Mouse (Mus musculus) cerebellum, adult (tissue): ENCODE measurements around the gene Capn3.

Experiments
- ATAC-seq: cut with Nextera tagmentation; 2 replicates; pipeline ENCODE4 v1.9.2; 2017; ENCODE audit warnings: mild to moderate bottlenecking, moderate library complexity, mixed read lengths; ENCODE audit not compliant: insufficient number of reproducible peaks, low FRiP score, low TSS enrichment

Capn3 gene

GRCm38 (mm10) chr2:120455719-120456118, at the start of gene Capn3:
Gene Capn3 (plus strand): TSS chr2:120456019.
- ATAC-seq: no peak

GRCm38 (mm10) chr2:120411096-120411628, 44.7 kb upstream of the Capn3 start:
- ATAC-seq: no peak

- ATAC-seq: no peak
Measured at GRCm38 (mm10) chr2:120414113-120414512, 41.7 kb upstream of the Capn3 start.

DNA sequence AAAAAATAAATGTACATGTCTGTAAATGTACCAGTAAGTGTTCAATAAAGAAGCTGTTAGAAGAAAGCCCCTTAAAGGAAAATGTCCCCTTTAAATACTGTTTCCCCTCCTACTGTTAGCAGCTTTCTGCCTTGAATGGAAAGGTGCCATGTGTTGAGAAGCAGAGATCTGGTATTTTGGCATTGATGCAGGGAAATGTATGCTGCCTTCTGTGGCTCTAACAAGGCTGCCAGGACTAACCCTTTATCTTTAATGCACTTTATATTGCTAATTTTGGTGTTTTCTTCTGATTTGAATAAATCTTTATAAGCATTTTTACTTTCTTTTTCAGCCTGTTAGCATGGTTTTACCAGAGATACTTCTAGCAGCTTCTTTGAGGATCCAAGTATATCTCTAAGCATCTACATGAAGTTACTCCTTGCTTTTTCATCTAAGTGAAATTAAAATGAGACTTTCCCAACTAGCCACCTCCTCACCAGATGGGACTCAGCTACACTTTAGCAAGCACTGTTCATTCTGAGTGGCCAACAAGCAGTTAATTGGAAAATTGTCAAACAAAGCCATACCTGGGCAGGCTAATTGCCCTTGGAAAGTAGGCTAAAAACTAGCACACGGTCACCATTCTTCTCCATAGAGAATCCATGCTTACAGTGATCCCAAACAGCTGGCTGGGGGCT, 40.9 kb upstream of the Capn3 start:
- peak; percentile 56; the same call in 1 of the 2 replicates for ATAC-seq

GRCm38 (mm10) chr2:120424386-120424785, 31.4 kb upstream of the Capn3 start:
- no peak for ATAC-seq

- no peak for ATAC-seq
Measured at GRCm38 (mm10) chr2:120444486-120444885, 11.3 kb upstream of the Capn3 start.

GRCm38 (mm10) chr2:120446373-120446772, 9.4 kb upstream of the Capn3 start:
- ATAC-seq: no peak

DNA sequence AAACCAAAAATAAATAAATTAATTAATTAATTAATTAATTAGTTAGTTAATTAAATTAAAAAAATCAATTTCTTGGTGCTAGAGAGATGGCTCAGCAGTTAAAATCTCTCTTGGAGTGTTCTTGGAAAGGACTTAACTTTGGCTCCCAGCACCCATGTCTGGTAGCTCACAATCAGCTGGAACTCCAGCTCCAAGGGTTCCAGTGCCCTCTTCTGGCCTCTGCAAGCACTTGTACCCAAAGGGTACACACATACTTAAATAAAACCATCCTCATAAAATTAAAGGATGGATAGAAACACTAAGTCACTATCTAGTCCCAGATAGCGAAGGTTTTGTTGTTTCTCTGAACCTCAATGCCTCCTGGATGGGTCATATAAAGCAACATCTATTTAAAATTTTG, 8.5 kb upstream of the Capn3 start:
- no peak for ATAC-seq

- ATAC-seq: no peak
Measured at GRCm38 (mm10) chr2:120450724-120451123, 5.1 kb upstream of the Capn3 start.

GRCm38 (mm10) chr2:120452600-120452999, 3.2 kb upstream of the Capn3 start:
- no peak for ATAC-seq

- ATAC-seq: no peak
Measured at GRCm38 (mm10) chr2:120454987-120455386, 832 bp upstream of the Capn3 start.

GRCm38 (mm10) chr2:120460216-120460615, 4.4 kb downstream of the Capn3 start:
- no peak for ATAC-seq

- ATAC-seq: no peak
Measured at GRCm38 (mm10) chr2:120463328-120463727, 7.5 kb downstream of the Capn3 start.

DNA sequence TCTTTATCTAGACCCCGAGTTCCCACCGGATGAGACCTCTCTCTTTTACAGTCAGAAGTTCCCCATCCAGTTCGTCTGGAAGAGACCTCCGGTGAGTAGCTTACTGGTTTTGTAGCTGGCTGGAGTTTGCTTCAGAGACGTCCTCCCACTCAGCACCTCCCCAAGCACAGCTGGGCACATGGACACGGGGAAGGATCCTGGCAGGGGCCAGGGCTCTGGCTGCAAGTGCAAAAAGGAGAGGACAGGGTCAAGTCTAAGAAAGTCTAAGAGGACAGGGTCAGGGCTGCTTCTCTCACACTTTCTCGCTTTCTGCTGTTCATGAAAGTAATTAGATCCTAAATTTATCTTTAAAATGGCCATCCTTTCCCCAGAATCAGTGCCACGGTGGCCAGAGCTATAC, 8.3 kb downstream of the Capn3 start:
- ATAC-seq: no peak

GRCm38 (mm10) chr2:120464732-120465396, 9.0 kb downstream of the Capn3 start:
- ATAC-seq: no peak

DNA sequence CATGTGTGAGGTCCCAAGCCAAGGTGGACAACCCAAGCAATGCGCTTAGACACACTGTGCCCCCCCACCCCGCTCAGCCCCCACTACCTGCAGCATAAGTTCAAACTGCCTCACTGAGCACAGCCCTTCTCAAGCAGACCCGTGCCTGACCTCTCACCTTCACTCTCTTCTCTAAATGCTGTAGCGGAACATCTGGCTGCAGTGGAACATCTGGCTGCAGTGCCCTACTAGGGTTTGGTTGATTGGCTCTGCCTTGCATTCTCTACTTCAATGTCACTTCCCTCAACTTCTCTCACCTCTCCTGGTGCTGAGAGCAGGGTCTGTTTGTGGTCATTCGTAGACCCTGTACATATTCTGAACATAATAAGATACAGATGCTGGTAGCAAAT, 9.6 kb downstream of the Capn3 start:
- ATAC-seq: no peak

- no peak for ATAC-seq
Measured at GRCm38 (mm10) chr2:120468011-120468410, 12.2 kb downstream of the Capn3 start.

DNA sequence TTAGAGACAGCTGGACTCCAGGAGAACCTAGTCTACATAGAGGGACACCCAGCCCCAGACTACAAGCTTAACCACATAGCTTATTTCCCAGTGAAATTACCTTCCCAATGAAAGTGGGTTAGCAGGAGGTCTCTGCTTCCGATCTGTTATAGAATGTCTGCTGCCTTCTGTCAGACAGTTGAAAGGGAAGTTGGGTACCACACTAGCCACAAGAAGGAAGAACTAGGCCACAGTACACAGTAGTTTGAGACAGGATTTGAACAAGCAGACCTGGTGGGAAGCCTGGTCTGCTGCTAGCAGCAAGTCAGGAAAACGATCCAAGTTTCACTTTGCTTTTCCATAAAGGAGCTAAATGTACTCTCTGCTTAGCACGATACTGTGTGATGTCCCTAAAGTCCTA, 13.4 kb downstream of the Capn3 start:
- ATAC-seq: no peak

GRCm38 (mm10) chr2:120469715-120470114, 13.9 kb downstream of the Capn3 start:
- no peak for ATAC-seq

DNA sequence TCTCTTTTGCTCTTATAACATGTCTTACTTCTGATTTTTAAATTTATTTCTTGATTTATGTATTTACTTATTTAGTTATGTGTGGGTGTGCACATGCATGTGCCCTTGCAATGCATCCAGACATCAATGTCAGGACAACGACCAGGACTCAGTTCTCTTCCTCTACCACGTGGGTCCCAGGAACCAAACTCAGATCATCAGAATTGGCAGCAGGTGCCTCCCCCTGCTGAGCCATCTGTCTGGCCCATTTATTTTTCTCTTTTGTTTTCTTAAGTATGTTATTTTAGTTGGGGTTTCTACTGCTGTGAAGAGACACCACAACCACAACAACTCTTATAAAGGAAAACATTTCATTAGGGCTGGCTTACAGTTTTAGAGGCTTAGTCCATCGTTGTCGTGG, 15.0 kb downstream of the Capn3 start:
- ATAC-seq: no peak

DNA sequence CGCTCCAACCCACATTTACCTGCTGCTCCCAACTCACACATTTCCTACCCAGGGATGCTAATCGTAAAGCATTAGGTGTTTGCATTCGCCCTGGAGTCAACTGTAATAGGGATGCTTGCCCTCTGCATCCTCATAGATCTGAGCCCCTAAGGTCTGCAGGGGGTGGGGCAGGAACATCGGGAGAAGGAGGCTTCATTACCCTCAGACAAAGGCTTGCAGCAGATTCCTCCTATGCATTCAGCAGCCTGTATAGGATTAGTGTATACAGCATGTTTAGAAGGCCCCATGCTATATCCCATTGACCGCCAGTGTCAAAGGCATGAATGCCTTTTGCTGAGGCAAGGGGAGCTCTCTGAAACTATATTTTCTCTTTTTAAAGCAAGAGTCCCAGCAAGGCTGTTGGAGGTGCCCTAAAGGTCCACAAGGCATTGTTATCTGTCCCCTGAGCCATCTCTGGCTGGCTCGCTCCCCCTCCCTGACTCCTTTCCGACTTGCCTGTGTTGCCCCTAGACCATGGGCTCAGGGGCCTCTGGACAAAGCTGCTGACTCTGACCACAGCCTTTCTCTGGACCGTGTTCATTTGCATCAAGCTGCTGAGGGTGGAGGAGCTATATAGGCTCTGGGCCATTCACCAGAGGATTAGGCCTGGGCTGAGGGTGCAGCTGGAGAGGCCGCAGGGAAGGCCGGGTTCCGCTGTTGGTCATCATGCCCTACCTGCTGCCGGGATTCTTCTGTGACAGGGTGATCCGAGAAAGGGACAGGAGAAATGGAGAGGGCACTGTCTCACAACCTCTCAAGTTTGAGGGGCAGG, 20.7 kb downstream of the Capn3 start:
- ATAC-seq: no peak
